Mouse (Mus musculus): ENCODE measurements at regions not wholly inside any gene's neighbourhood (a gene's known extent, or its start where the extent isn't known, plus 50 kb on each side); places are given as distances from the start of the nearest gene placed in this dataset.

GRCm38 (mm10) chr10:111884701-111885100, 87.8 kb upstream of the Krr1 start:
- TF ChIP-seq CTCF (IDR thresholded peaks at IDR 0.05; ENCODE audit: extremely low read depth, insufficient read depth, low read length): no peak
- TF ChIP-seq POLR2A (IDR thresholded peaks at IDR 0.05; ENCODE audit: extremely low read depth, insufficient read depth, low read length): no peak
